Mouse (Mus musculus): ENCODE data around the gene Foxd4.
"Not testable (repeated sequence)": the region's sequence is repeated elsewhere in the genome, so short reads cannot be mapped to it uniquely, and the experiment has no call there.

The Foxd4 gene

DNA sequence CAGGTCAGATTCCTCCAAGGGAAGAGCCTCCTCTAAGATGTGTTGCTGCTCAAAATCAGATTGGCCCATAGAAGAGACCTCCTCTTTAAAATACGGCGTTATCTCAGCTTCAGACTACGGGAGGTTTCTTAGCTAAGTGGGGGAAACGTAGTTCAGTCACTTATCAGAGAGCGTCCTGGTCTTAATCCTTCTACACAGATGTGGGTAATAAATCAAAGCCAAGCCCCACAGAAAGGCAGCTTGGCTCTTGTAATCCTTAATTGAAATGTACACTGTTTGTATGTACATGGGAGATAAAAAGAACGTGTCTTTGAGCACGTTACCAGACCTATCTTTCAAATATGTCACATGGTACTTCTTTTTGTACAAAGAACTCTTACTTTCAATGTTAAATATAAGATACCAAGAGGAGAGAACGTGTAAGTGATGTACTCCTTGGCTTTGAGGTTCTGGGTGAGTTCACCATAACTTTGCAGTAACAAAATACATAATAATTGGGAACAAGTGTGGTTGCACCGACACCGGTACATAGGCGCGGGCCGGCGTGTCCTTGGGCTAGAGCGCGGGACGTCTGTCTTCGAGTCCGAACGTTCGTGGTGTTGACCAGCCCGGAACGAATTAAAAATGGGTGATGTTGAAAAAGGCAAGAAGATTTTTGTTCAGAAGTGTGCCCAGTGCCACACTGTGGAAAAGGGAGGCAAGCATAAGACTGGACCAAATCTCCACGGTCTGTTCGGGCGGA, 25.7 kb downstream of the Foxd4 start, which contains the start of gene Gm10053:
TSS of gene Gm10053 (plus strand) at position 558 of the 742 bp plus-strand sequence.
- not testable (repeated sequence) for DNase-seq (ENCODE audit: low spot score in 2 of 2)

DNA sequence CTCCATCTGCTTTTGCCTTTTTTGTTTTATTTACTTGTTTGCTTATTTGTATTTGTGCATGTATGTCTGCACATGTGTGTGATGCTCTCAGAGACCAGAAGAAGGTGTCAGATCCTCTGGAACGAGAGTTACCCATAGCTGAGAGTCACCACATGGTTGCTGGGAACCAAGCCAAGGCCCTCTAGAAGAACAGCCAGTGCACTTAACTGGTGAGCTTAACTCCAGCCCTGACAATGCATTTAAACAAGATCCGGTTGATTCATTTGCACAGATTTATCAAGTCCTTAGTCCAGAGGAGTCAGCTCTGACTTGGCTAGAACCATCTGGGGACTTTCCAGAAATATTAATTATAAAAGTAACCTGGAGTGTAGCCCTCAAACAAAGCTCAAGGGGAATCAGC, 27.1 kb downstream of the Foxd4 start:
- DNase-seq (ENCODE audit: low spot score in 2 of 2), result no peak

DNA sequence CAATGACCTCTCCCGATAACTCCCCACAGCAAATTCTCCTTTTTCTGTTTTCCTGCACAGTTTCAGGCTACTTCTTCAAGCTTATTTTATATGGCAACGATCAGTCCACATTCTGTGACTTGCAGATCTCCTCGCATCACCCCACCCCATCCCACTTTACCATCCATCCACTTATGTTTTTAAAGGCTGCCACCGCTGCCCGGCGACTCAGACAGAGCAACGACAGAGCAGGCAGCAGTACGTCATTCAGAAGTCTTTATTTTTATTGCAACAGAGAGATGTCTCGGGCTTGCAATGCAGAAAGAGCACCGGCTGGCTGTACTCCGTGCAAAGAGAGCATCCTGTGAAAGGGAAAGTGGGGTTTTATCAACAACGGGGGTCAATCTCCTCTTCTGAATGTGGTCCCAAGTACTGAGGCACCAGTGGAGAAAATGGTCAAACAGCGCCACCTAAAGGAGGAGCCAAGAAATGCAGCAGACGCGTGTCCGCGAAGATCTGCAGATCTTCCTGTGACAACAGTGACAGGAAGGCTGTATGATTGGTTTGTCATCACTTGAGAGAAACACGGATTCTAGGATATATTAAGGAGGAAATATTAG, 29.9 kb downstream of the Foxd4 start:
- DNase-seq (ENCODE audit: low spot score in 2 of 2), result peak; percentile 32 to 48

DNA sequence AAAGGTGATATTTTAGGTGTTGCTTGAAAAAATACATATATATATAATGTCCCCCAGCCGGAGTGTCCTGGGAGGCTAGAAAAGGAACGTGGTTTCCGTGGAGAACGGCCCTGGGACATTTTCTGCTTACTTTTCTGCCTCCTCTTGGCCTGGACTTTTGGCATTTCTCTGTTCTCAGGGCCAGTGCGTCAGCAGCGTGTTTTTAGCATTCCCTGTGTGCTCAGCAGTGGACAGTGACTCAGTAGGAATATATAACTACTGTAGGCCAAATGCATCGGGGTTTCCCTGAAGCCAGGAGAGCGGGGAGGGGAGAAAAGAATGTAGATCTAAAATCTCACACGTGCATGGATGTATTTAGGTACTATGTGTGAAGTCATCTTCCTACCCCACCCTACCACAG, 35.6 kb downstream of the Foxd4 start:
- DNase-seq (ENCODE audit: low spot score in 2 of 2), result no peak

DNA sequence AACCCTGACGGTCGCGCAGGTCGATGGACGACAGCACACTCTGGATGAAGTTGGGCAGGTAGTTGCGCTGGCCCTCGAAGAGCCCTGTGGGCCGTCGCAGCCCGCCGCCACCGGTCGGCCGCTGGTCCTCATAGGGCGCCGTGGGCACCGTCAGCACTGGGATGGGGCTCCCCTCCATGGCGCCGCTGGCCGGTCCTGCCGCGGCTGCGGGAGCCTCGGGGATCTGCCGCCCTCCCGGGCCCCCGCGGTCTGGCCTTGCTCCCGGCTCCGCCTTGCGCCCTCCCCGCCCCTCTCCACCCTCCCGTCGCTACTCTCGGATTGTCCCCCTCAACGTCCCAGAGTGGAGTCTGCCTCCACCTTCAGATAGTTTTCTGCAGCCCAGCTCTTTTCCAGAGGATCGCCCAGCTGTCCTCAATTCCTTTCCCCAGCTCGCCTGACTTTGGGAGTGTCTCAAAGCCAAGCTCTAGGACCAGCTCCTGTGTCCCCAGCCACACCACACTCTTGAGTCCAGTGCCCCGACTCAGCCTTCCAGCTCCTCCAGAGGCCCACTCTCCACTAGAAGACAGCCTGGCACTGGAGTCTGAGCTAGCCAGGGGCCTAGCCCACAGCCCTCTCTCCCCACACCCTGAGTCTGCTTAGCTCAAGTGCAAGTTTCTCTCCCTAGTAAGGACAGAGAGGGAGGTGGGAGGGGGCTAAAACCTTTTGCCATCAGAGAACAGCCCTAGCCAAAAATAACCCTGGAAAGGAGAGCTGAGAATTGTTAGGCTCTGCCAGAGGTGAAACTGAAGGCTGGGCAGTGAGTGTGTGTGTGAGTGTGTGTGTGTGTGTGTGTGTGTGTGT, 39.2 kb downstream of the Foxd4 start, which contains the start of gene Pgm5:
TSS of gene Pgm5 (minus strand) at position 244 of the 840 bp plus-strand sequence.
- DNase-seq (ENCODE audit: low spot score in 2 of 2), result no peak

DNA sequence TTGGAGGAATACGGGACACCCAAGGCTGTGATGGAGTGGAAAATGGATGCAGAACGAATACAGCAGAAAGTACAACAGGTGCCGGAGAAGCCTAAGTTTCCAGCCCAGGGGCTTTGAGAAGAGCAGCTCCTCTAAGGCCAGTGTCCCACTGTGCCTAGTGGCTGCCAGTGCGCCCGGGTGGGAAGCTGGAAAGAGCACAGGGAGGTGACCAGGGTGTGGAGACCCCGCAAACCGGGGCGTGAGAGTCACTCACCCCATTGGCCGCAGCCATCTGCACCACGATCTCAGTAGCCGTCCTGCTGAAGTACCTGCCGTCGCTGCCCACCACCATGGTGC, 39.8 kb downstream of the Foxd4 start:
- no peak for DNase-seq (ENCODE audit: low spot score in 2 of 2)

DNA sequence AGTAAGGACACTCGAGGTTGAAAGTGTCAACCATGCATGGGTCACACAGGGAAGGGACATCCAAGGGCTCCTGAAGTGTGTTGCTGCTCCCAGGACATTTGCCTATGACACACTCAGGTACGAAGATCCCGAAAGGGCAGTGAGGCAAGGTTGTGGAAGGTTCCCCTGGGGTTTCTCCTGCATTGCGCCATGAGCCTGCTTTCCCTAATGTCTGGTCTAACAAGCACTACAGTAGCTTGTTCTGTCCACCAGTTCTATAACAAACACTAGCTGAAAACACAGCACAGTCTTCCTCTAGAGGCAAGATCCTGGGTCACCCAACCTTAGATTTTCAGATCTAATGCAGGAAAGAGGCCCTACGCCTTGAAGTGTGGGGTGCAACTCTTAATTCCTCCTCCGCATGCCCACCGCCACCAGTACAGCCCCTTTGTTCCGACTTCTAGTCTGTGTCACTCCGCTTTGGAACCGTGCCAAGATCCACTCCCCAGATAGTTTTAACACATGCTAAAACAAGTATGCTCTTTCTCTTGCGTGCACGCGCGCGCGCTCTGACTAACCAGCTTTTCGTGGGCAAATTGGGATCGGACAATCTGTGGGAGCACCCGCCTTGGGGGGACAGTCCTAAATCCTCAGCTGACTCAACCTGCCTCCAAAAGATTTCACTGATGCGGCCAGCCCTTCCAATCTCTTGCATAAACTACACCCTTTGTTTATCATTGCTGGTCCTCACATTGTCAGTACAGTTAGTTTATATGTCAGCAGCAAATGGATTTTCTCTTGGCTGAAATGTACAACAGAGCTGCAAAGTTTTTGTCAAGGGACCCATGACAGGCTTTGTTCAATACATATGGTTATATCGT, 49.3 kb downstream of the Foxd4 start:
- DNase-seq (ENCODE audit: low spot score in 2 of 2), result no peak
